Mouse (Mus musculus) C2C12 (cell line): ENCODE measurements around the gene Dand5.

ENCODE experiments used
- CEBPB ChIP-seq: IDR thresholded peaks from one replicate; pipeline ENCODE4 v1.6.1; 2011; ENCODE audit warnings: low read depth, mild to moderate bottlenecking, control low read depth, moderate library complexity
- CTCF ChIP-seq: IDR thresholded peaks from one replicate; pipeline ENCODE4 v1.5.1; 2011; ENCODE audit not compliant: control insufficient read depth, insufficient read depth, insufficient read length
- FOSL1 ChIP-seq: IDR thresholded peaks from one replicate; pipeline ENCODE4 v1.8.0; 2011; ENCODE audit warnings: mild to moderate bottlenecking, low read length; ENCODE audit not compliant: poor library complexity, insufficient read depth, severe bottlenecking
- MAX ChIP-seq: IDR thresholded peaks from one replicate; pipeline ENCODE4 v1.6.1; 2011; ENCODE audit warnings: mild to moderate bottlenecking, control low read depth
- MYOD1 ChIP-seq: IDR thresholded peaks from one replicate; pipeline ENCODE4 v1.6.1; 2011; ENCODE audit warnings: low read depth; ENCODE audit not compliant: control insufficient read depth, insufficient read length
- USF1 ChIP-seq: IDR thresholded peaks from one replicate; pipeline ENCODE4 v1.6.1; 2011; ENCODE audit warnings: low read depth, mild to moderate bottlenecking, control low read depth, moderate library complexity

GRCm38 (mm10) chr8:84772628-84773027, 50.0 kb downstream of the Dand5 start:
- TF ChIP-seq CTCF, result no peak
- TF ChIP-seq FOSL1, result no peak
- no peak for TF ChIP-seq CEBPB
- TF ChIP-seq MAX, result no peak
- no peak for TF ChIP-seq USF1
- TF ChIP-seq MYOD1, result no peak
